ENCODE assay signal across 8 mouse cellular contexts in genomic region chr16:38563516-38563915, GRCm38 (mm10). TPM values are rescaled to one million over a fixed set of nuclear protein-coding genes. Genes with fewer than 3 reads are reported as not detected.
DNase-seq lines count a peak whose midpoint lies in the region; ATAC-seq and TF ChIP-seq lines count a peak whose summit lies in the region.

No protein-coding gene starts in this region.

- H3K36me3 ChIP-seq in heart, embryonic 11.5 days (ENCODE audit: control insufficient read depth, insufficient read depth, low read length), result peaks cover 6% of the 10 kb centered on the region; the same call in 1 of the 2 replicates
- peaks cover 26 to 41% of the 10 kb centered on the region in 2 experiments for H3K36me3 ChIP-seq in CH12.LX (replicated peaks in 1 of 2; ENCODE audit: control insufficient read depth in 1 of 2, insufficient read depth in 1 of 2, low read length in 1 of 2)
- H3K36me3 ChIP-seq in forebrain, postnatal 0 days (ENCODE audit: insufficient read depth), result peaks cover 11% of the 10 kb centered on the region
- H3K36me3 ChIP-seq in liver, postnatal 0 days (replicated peaks; ENCODE audit: insufficient read depth, low read length), result peaks cover 21% of the 10 kb centered on the region

- no peak for DNase-seq in heart, postnatal 4 days
- no peak for DNase-seq in CH12.LX (ENCODE audit: extremely low read depth)
- no peak for DNase-seq in forebrain, postnatal 0 days
- no peak for DNase-seq in liver, postnatal 0 days
- no peak for DNase-seq in adrenal gland, postnatal 4 days (ENCODE audit: low spot score in 2 of 2)
- no peak for DNase-seq in layer of hippocampus, adult 9-11 months
- no peak for DNase-seq in left cerebral cortex, postnatal 10 days (ENCODE audit: extremely low spot score in 1 of 2, low spot score in 2 of 2)

- no peak for TF ChIP-seq CTCF in CH12.LX (conservative IDR thresholded peaks at IDR 0.05 in 1 of 2, IDR thresholded peaks at IDR 0.05 in 1 of 2; ENCODE audit: low read depth in 2 of 2, low read length in 2 of 2)
- no peak for TF ChIP-seq CTCF in forebrain, postnatal 0 days (IDR thresholded peaks at IDR 0.05; ENCODE audit: low read depth)
- no peak for TF ChIP-seq CTCF in liver, postnatal 0 days (IDR thresholded peaks at IDR 0.05; ENCODE audit: low read depth)

- H3K27me3 ChIP-seq in heart, embryonic 11.5 days (ENCODE audit: control insufficient read depth, insufficient read depth, low read length), result no peaks in the 10 kb centered on the region
- H3K27me3 ChIP-seq in CH12.LX (replicated peaks), result peaks cover 2% of the 10 kb centered on the region
- peaks cover 4% of the 10 kb centered on the region; the same call in 1 of the 2 replicates for H3K27me3 ChIP-seq in forebrain, postnatal 0 days (ENCODE audit: insufficient read depth, low read length)
- H3K27me3 ChIP-seq in liver, postnatal 0 days (ENCODE audit: insufficient read depth, low read length), result no peaks in the 10 kb centered on the region

- TF ChIP-seq EP300 in CH12.LX (IDR thresholded peaks at IDR 0.05; ENCODE audit: low read length), result no peak
- no peak for TF ChIP-seq EP300 in liver, postnatal 0 days (IDR thresholded peaks at IDR 0.05; ENCODE audit: low read depth)

- peak overlapping the region; percentile 97 for H3K4me3 ChIP-seq in heart, embryonic 11.5 days (ENCODE audit: low read depth, low read length)
- peak overlapping the region; percentile 89 to 97 (median 90) for H3K4me3 ChIP-seq in CH12.LX (replicated peaks in 1 of 3; ENCODE audit: low read depth in 2 of 3, low read length in 2 of 3, poor library complexity in 1 of 3)
- peak overlapping the region; percentile 71 for H3K4me3 ChIP-seq in forebrain, postnatal 0 days (ENCODE audit: low read depth, low read length)
- H3K4me3 ChIP-seq in liver, postnatal 0 days (ENCODE audit: low read depth, low read length), result peak overlapping the region; percentile 76

- peak overlapping the region; percentile 72 for H3K4me2 ChIP-seq in heart, embryonic 11.5 days
- H3K4me2 ChIP-seq in CH12.LX (ENCODE audit: insufficient read depth, low read depth, poor library complexity, severe bottlenecking), result peak overlapping the region; percentile 95
- peak overlapping the region; percentile 77 for H3K4me2 ChIP-seq in forebrain, postnatal 0 days (ENCODE audit: low read depth)
- H3K4me2 ChIP-seq in liver, postnatal 0 days (ENCODE audit: low read depth, low read length), result peak overlapping the region; percentile 78

- H3K27ac ChIP-seq in heart, embryonic 11.5 days (ENCODE audit: low read depth, low read length), result no peak overlapping the region
- no peak overlapping the region for H3K27ac ChIP-seq in CH12.LX (ENCODE audit: insufficient read depth, low read depth)
- H3K27ac ChIP-seq in forebrain, postnatal 0 days (ENCODE audit: low read depth, low read length), result no peak overlapping the region; the same call in 1 of the 2 replicates
- 0 out of 2 replicates have a peak overlapping the region, but pooled peaks have one; percentile 79 for H3K27ac ChIP-seq in liver, postnatal 0 days (ENCODE audit: low read depth)

- H3K9me3 ChIP-seq in heart, embryonic 11.5 days (replicated peaks; ENCODE audit: control insufficient read depth, low read length), result no peaks in the 10 kb centered on the region
- H3K9me3 ChIP-seq in CH12.LX (replicated peaks; ENCODE audit: low read length), result no peaks in the 10 kb centered on the region
- H3K9me3 ChIP-seq in forebrain, postnatal 0 days (ENCODE audit: low read length), result no peaks in the 10 kb centered on the region
- no peaks in the 10 kb centered on the region for H3K9me3 ChIP-seq in liver, postnatal 0 days (ENCODE audit: low read length)

- TF ChIP-seq POLR2A in CH12.LX (IDR thresholded peaks at IDR 0.05; ENCODE audit: low read depth, low read length), result no peak

- ATAC-seq in heart, embryonic 11.5 days (replicated peaks; ENCODE audit: insufficient number of reproducible peaks, low FRiP score, low TSS enrichment), result no peak
- no peak for ATAC-seq in forebrain, postnatal 0 days
- no peak for ATAC-seq in liver, postnatal 0 days

- peak overlapping the region; percentile 91 for H3K9ac ChIP-seq in heart, embryonic 11.5 days (ENCODE audit: low read depth, low read length)
- H3K9ac ChIP-seq in CH12.LX (ENCODE audit: insufficient read depth, low read depth), result peak overlapping the region; percentile 96
- peak overlapping the region; percentile 74 for H3K9ac ChIP-seq in forebrain, postnatal 0 days
- peak overlapping the region; percentile 72 for H3K9ac ChIP-seq in liver, postnatal 0 days (replicated peaks)

- in situ Hi-C loops in CH12.LX (cut with MboI; ENCODE audit: low pct_ligation_motif_present, low pct_unique_long_range_greater_than_20kb, low sequenced_read_pairs), result no loop called here

- no peak for TF ChIP-seq RAD21 in CH12.LX (IDR thresholded peaks at IDR 0.05; ENCODE audit: low read depth, low read length)

- intact Hi-C loops in left cerebral cortex, postnatal 10 days (cut with DNase I), result no loop called here

- 28% methylated on average over 10 of the region's 10 CpGs for WGBS in heart, embryonic 11.5 days (ENCODE audit: insufficient replicate concordance)
- WGBS in forebrain, postnatal 0 days, result 42% methylated on average over 10 of the region's 10 CpGs
- 23% methylated on average over 10 of the region's 10 CpGs for WGBS in liver, postnatal 0 days (ENCODE audit: insufficient replicate concordance)

- H3K79me2 ChIP-seq in CH12.LX (replicated peaks; ENCODE audit: control insufficient read depth, extremely low read depth, insufficient read depth, poor library complexity, severe bottlenecking), result peaks cover 54% of the 10 kb centered on the region

- dilution Hi-C loops in CH12.LX (cut with MboI; ENCODE audit: extremely low pct_ligation_motif_present, extremely low pct_unique_long_range_greater_than_20kb, low sequenced_read_pairs), result no loop called here

- H3K4me1 ChIP-seq in heart, embryonic 11.5 days (ENCODE audit: control insufficient read depth, insufficient read depth, low read length), result no peaks in the 10 kb centered on the region; the same call in 1 of the 2 replicates
- H3K4me1 ChIP-seq in CH12.LX (ENCODE audit: control insufficient read depth in 1 of 2, insufficient read depth in 2 of 2), result peaks cover 7 to 35% of the 10 kb centered on the region in 2 experiments
- H3K4me1 ChIP-seq in forebrain, postnatal 0 days (ENCODE audit: insufficient read depth), result peaks cover 7% of the 10 kb centered on the region
- H3K4me1 ChIP-seq in liver, postnatal 0 days (ENCODE audit: insufficient read depth), result peaks cover 12% of the 10 kb centered on the region; the same call in 1 of the 2 replicates

TF ChIP-seq in CH12.LX, 34 proteins besides CTCF, POLR2A, EP300 and RAD21:
- TF ChIP-seq USF1 (IDR thresholded peaks at IDR 0.05; ENCODE audit: low read depth, low read length) (no peak), GABPA (IDR thresholded peaks at IDR 0.05; ENCODE audit: insufficient replicate concordance, low read depth, low read length) (no peak), MAZ (IDR thresholded peaks at IDR 0.05; ENCODE audit: low read depth, low read length) (0 out of 2 replicates have a peak, but pooled peaks have one; percentile 28), BHLHE40 (IDR thresholded peaks at IDR 0.05; ENCODE audit: low read depth, low read length) (no peak), JUND (conservative IDR thresholded peaks at IDR 0.05; ENCODE audit: low read depth, low read length) (no peak), CHD1 (IDR thresholded peaks at IDR 0.05; ENCODE audit: low read depth, low read length) (0 out of 2 replicates have a peak, but pooled peaks have one; percentile 63), SIN3A (IDR thresholded peaks at IDR 0.05; ENCODE audit: low read length) (no peak), NRF1 (IDR thresholded peaks at IDR 0.05; ENCODE audit: low read depth, low read length) (no peak), ETS1 (conservative IDR thresholded peaks at IDR 0.05; ENCODE audit: low read depth, low read length) (no peak), TBP (conservative IDR thresholded peaks at IDR 0.05; ENCODE audit: low read depth, low read length) (no peak), JUN (IDR thresholded peaks at IDR 0.05; ENCODE audit: insufficient read depth, low read depth, low read length) (no peak), MAX (IDR thresholded peaks at IDR 0.05; ENCODE audit: low read length) (no peak)
TF ChIP-seq in CH12.LX: peak in this region for 2.

RNA-seq across cellular contexts. Expression of gene Tmem39a, which starts 5.0 kb away (rescaled TPM):
- polyA plus RNA-seq in heart, embryonic 11.5 days (2014; fragmentation: Nextera tagmentation; extraction: Ambion mirVana), result 77.3 and 84.0 TPM in 2 replicates
- total RNA-seq in heart, postnatal 4 days (2021), result 10 to 100 TPM; 31.2 to 33.6 TPM
- total RNA-seq in CH12.LX (2012; rRNA removed) (61.9 and 66.5 TPM in 2 replicates), CH12.LX (2014; rRNA removed) (42.3 and 52.3 TPM in 2 replicates)
- 120 and 137 TPM in 2 replicates for polyA plus RNA-seq in CH12.LX (2012; ENCODE audit: insufficient read length, low read depth)
- 12.1 and 16.2 TPM in 2 replicates for total RNA-seq in forebrain, postnatal 0 days (2014; rRNA removed)
- 14.4 and 16.2 TPM in 2 replicates for polyA plus RNA-seq in forebrain, postnatal 0 days (2015; fragmentation: Nextera tagmentation; extraction: Ambion mirVana)
- 15.7 and 18.4 TPM in 2 replicates for polyA plus RNA-seq in liver, postnatal 0 days (2015; fragmentation: Nextera tagmentation; extraction: Ambion mirVana)
- total RNA-seq in adrenal gland, postnatal 4 days (2021), result 10 to 100 TPM; 71.9 to 75.7 TPM
- total RNA-seq in left cerebral cortex, postnatal 10 days (2021), result 10 to 100 TPM; 19.5 to 22.9 TPM

RNA-seq across cellular contexts. Expression of gene Poglut1, which starts 13.5 kb away (rescaled TPM):
- 33.5 and 37.7 TPM in 2 replicates for polyA plus RNA-seq in heart, embryonic 11.5 days (2014; fragmentation: Nextera tagmentation; extraction: Ambion mirVana)
- 10 to 100 TPM; 14.0 to 15.4 TPM for total RNA-seq in heart, postnatal 4 days (2021)
- 41.4 and 44.2 TPM in 2 replicates for total RNA-seq in CH12.LX (2012; rRNA removed)
- 65.6 and 76.9 TPM in 2 replicates for total RNA-seq in CH12.LX (2014; rRNA removed)
- 54.7 and 54.8 TPM in 2 replicates for polyA plus RNA-seq in CH12.LX (2012; ENCODE audit: insufficient read length, low read depth)
- 38.4 and 47.5 TPM in 2 replicates for total RNA-seq in forebrain, postnatal 0 days (2014; rRNA removed)
- polyA plus RNA-seq in forebrain, postnatal 0 days (2015; fragmentation: Nextera tagmentation; extraction: Ambion mirVana), result 29.8 and 36.5 TPM in 2 replicates
- polyA plus RNA-seq in liver, postnatal 0 days (2015; fragmentation: Nextera tagmentation; extraction: Ambion mirVana), result 6.1 and 6.3 TPM in 2 replicates
- total RNA-seq in adrenal gland, postnatal 4 days (2021), result 10 to 100 TPM; 31.7 to 33.7 TPM
- total RNA-seq in left cerebral cortex, postnatal 10 days (2021), result 10 to 100 TPM; 34.2 to 36.7 TPM

RNA-seq across cellular contexts. Expression of gene Timmdc1, which starts 41.1 kb away (rescaled TPM):
- 33.3 and 33.6 TPM in 2 replicates for polyA plus RNA-seq in heart, embryonic 11.5 days (2014; fragmentation: Nextera tagmentation; extraction: Ambion mirVana)
- 10 to 100 TPM; 56.8 to 58.2 TPM for total RNA-seq in heart, postnatal 4 days (2021)
- 49.7 and 50.1 TPM in 2 replicates for total RNA-seq in CH12.LX (2012; rRNA removed)
- 32.5 and 36.5 TPM in 2 replicates for total RNA-seq in CH12.LX (2014; rRNA removed)
- polyA plus RNA-seq in CH12.LX (2012; ENCODE audit: insufficient read length, low read depth), result 45.1 and 45.3 TPM in 2 replicates
- total RNA-seq in forebrain, postnatal 0 days (2014; rRNA removed), result 30.3 and 34.3 TPM in 2 replicates
- polyA plus RNA-seq in forebrain, postnatal 0 days (2015; fragmentation: Nextera tagmentation; extraction: Ambion mirVana), result 22.2 and 27.2 TPM in 2 replicates
- polyA plus RNA-seq in liver, postnatal 0 days (2015; fragmentation: Nextera tagmentation; extraction: Ambion mirVana), result 14.8 and 17.0 TPM in 2 replicates
- 10 to 100 TPM; 26.4 to 32.2 TPM for total RNA-seq in adrenal gland, postnatal 4 days (2021)
- 10 to 100 TPM; 28.5 to 28.8 TPM for total RNA-seq in left cerebral cortex, postnatal 10 days (2021)
